Mouse (Mus musculus): Measurements from ENCODE around the gene Sass6. TPM values are rescaled to one million over a fixed set of nuclear protein-coding genes. Genes with fewer than 3 reads are reported as not detected.
"Not testable (repeated sequence)": the region's sequence is repeated elsewhere in the genome, so short reads cannot be mapped to it uniquely, and the experiment has no call there.

Gene Sass6
- 17.0 and 18.5 TPM in 2 replicates for polyA plus RNA-seq (2015; fragmentation: Nextera tagmentation; extraction: Ambion mirVana)

DNA sequence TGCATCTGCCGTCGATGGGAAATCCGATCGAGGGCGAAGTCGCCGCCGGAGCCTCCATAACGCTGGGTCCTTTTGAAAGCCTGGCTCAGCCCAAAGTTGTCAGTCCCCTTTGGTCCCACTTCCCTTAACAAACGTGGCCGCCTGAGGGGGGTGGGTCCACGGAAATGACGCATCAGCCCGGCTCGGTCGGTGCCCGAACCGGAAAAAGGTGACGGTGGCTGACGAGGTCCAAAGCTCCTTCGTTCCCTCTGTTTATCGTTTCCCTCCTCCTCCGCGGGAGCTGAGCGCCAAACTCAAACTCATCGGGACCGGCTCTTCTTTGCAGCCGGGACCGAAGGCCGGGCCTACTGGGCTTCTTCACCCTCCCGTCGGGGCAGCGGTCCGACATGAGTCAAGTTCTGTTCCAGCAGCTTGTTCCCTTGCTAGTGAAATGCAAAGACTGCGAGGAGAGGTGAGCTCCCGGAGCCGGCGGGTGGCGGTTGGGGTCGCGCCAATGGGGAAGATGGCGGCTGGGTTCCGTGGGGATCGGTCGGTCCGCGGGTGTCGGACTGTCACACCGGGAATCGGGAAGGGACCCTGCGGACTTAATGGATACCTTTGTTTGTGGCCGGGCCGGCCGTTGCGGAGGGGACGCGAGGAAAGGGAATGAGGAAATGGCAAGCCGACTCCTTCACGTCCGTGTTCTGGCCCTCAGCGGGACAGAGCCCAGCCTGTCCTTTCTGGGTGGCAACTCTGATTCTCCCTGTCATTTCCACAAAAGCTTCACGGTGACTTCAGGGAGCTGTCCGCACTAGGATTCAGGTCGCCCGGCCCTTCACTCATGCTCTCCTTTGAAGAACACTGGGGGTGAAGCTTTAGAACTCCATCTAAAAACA, at the start of gene Sass6:
Sass6 (plus strand) TSS at position 255 of the 875 bp plus-strand sequence.
- peak within 1 kb of the TSS; percentile 83 for H3K9ac ChIP-seq
- peak within 1 kb of the TSS; percentile 78 for H3K4me3 ChIP-seq (replicated peaks)
- H3K9me3 ChIP-seq (replicated peaks): no peaks in the 10 kb centered on the region
- H3K4me1 ChIP-seq (replicated peaks): peaks cover 30% of the 10 kb centered on the region
- peak within 1 kb of the TSS; percentile 84 for H3K27ac ChIP-seq (replicated peaks)
- H3K27me3 ChIP-seq: no peaks in the 10 kb centered on the region
- peak; percentile 94 for ATAC-seq (ENCODE audit: insufficient read depth)
- under 1% methylated on average over 65 of the region's 65 CpGs for WGBS (ENCODE audit: insufficient replicate concordance)
- H3K4me2 ChIP-seq: peak within 1 kb of the TSS; percentile 80
- peaks cover 26% of the 10 kb centered on the region for H3K36me3 ChIP-seq (replicated peaks)

DNA sequence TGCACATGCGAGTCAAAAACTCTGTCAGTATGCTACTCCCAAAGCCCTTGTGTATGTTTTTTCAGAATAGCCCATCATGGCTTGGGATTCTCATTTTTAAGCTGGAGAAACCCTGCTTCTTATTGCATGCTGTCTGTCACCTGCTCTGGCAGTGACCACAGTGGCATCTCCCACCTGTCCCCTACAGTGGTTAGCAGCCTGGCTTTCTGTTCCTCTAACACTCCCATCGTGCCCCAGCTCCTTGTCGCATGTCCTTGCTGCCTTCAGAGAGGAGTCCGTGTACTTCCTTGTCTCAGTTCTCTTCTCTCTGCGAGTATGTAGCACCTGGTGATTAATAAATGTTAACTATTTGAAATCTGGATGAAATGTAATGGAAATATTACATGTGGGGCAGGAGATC, 47.4 kb upstream of the Sass6 start:
- H3K27ac ChIP-seq (replicated peaks): no peak overlapping the region

DNA sequence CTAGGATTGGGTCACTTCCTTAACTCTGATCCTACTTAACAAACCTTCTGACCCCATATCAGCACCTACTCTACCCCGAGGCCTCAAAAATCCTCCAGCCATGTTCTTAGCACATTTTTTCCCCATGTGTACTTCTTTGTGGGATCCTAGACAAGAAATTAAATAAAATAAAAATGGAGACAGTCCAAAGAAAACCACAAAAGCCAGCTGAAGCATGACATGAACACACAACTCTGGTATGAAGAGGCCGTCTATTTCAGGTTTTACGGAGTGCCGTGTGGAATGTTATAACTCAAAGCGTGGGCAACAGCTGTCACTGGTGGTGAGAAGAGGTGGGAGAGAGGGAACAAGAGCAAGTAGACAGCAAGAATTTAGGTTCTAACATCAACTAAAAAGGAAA, 43.4 kb upstream of the Sass6 start:
- no peak for ATAC-seq (ENCODE audit: insufficient read depth)
- peaks cover 15% of the 10 kb centered on the region for H3K36me3 ChIP-seq (replicated peaks)
- no peak overlapping the region for H3K4me3 ChIP-seq (replicated peaks)
- no peak overlapping the region for H3K27ac ChIP-seq (replicated peaks)
- H3K27me3 ChIP-seq: no peaks in the 10 kb centered on the region
- no peak overlapping the region for H3K4me2 ChIP-seq
- 81% methylated on average over 5 of the region's 5 CpGs for WGBS (ENCODE audit: insufficient replicate concordance)
- H3K9ac ChIP-seq: no peak overlapping the region
- H3K9me3 ChIP-seq (replicated peaks): no peaks in the 10 kb centered on the region
- no peaks in the 10 kb centered on the region for H3K4me1 ChIP-seq (replicated peaks)

More for the DNA sequence above, 47.4 kb upstream of the Sass6 start:
- WGBS (ENCODE audit: insufficient replicate concordance): 81% methylated on average over 5 of the region's 5 CpGs
- no peaks in the 10 kb centered on the region for H3K9me3 ChIP-seq (replicated peaks)
- 0 out of 2 replicates have a peak, but pooled peaks cover 4% of the 10 kb centered on the region for H3K4me1 ChIP-seq (replicated peaks)
- no peak overlapping the region for H3K4me3 ChIP-seq (replicated peaks)
- H3K27me3 ChIP-seq: no peaks in the 10 kb centered on the region
- peaks cover 27% of the 10 kb centered on the region for H3K36me3 ChIP-seq (replicated peaks)
- no peak for ATAC-seq (ENCODE audit: insufficient read depth)
- H3K9ac ChIP-seq: no peak overlapping the region
- H3K4me2 ChIP-seq: no peak overlapping the region

GRCm38 (mm10) chr3:116561315-116561714, 33.5 kb upstream of the Sass6 start:
- H3K9me3 ChIP-seq (replicated peaks); H3K27me3 ChIP-seq; H3K36me3 ChIP-seq (replicated peaks); H3K9ac ChIP-seq; ATAC-seq (ENCODE audit: insufficient read depth); H3K4me2 ChIP-seq; H3K27ac ChIP-seq (replicated peaks); H3K4me3 ChIP-seq (replicated peaks): not testable (repeated sequence)
- 94% methylated on average over 14 of the region's 14 CpGs for WGBS (ENCODE audit: insufficient replicate concordance)
- peaks cover 33% of the 10 kb centered on the region for H3K4me1 ChIP-seq (replicated peaks)

DNA sequence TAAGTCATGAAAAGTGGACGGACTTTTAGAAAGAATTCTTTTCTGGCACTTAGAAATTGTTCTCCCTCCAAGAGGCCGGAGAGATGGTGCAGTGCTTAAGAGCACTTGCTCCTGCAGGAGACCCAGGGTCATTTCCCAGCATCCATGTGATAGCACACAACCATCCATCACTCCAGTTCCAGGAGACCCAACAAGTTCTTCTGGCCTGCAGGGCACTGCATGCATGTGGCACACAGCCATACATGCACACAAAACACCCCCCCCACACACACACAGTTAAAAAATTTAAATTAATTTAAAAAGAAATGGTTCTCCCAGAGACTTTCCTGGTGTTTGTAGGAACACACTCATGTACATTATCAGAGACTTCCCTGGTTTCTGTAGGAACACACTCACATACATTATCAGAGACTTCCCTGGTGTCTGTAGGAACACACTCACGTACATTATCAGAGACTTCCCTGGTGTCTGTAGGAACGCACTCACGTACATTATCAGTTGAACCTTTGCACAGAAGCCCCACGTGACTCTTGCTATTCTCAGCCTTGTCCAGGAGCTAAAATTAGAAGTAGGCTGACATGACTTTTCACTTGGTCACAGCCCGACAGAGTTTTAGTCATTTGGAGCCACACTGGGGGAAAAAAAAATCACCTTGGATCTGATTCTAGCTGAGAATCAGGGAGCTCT, 32.2 kb upstream of the Sass6 start, which contains the start of gene Lrrc39:
Lrrc39 (plus strand) TSS at position 566 of the 687 bp plus-strand sequence.
- Histone ChIP-seq H3K4me2 (peak within 1 kb of the TSS; percentile 72), H3K27me3 (no peaks in the 10 kb centered on the region), H3K36me3 (replicated peaks) (peaks cover 13% of the 10 kb centered on the region), H3K4me3 (replicated peaks) (peak within 1 kb of the TSS; percentile 64), H3K9me3 (replicated peaks) (peaks cover 6% of the 10 kb centered on the region), H3K4me1 (replicated peaks) (peaks cover 33% of the 10 kb centered on the region), H3K27ac (replicated peaks) (peak within 1 kb of the TSS; percentile 94), H3K9ac (peak within 1 kb of the TSS; percentile 62)
- 24% methylated on average over 7 of the region's 7 CpGs for WGBS (ENCODE audit: insufficient replicate concordance)
- ATAC-seq (ENCODE audit: insufficient read depth): peak; percentile 99

GRCm38 (mm10) chr3:116563095-116563492, 31.7 kb upstream of the Sass6 start:
- H3K27me3 ChIP-seq: no peaks in the 10 kb centered on the region
- H3K4me3 ChIP-seq (replicated peaks): peak overlapping the region; percentile 64
- peak; percentile 68 for ATAC-seq (ENCODE audit: insufficient read depth)
- peaks cover 6% of the 10 kb centered on the region for H3K9me3 ChIP-seq (replicated peaks)
- peak overlapping the region; percentile 94 for H3K27ac ChIP-seq (replicated peaks)
- peaks cover 13% of the 10 kb centered on the region for H3K36me3 ChIP-seq (replicated peaks)
- peak overlapping the region; percentile 72 for H3K4me2 ChIP-seq
- peak overlapping the region; percentile 62 for H3K9ac ChIP-seq
- H3K4me1 ChIP-seq (replicated peaks): peaks cover 33% of the 10 kb centered on the region
- WGBS (ENCODE audit: insufficient replicate concordance): 18% methylated on average over 7 of the region's 7 CpGs

DNA sequence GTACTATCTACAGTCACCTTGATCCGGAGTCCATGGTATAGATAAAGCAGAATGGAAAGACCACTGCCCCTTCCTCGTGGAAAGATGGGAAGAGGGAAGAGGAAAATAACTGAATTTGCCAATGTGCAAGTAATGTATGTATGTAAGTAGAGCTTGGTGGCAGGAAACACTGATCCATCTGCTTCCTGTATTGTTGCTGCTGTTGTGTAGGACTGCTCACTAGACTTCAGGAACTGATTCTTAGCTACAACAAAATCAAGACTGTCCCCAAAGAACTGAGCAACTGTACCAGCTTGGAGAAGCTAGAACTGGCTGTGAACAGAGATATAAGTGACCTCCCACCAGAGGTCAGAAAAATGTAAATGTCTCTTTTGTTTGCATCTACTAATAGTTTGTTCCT, 24.2 kb upstream of the Sass6 start:
- no peaks in the 10 kb centered on the region for H3K27me3 ChIP-seq
- no peak overlapping the region for H3K9ac ChIP-seq
- 30% methylated on average over 2 of the region's 2 CpGs for WGBS (ENCODE audit: insufficient replicate concordance)
- no peak overlapping the region for H3K27ac ChIP-seq (replicated peaks)
- H3K4me1 ChIP-seq (replicated peaks): no peaks in the 10 kb centered on the region
- H3K9me3 ChIP-seq (replicated peaks): peaks cover 6% of the 10 kb centered on the region
- ATAC-seq (ENCODE audit: insufficient read depth): no peak
- no peak overlapping the region for H3K4me2 ChIP-seq
- no peak overlapping the region for H3K4me3 ChIP-seq (replicated peaks)
- H3K36me3 ChIP-seq (replicated peaks): peaks cover 17% of the 10 kb centered on the region

GRCm38 (mm10) chr3:116577286-116577685, 17.5 kb upstream of the Sass6 start:
- ATAC-seq (ENCODE audit: insufficient read depth): no peak
- Histone ChIP-seq H3K9ac (no peak overlapping the region), H3K36me3 (replicated peaks) (peaks cover 32% of the 10 kb centered on the region), H3K4me3 (replicated peaks) (no peak overlapping the region), H3K4me1 (replicated peaks) (no peaks in the 10 kb centered on the region), H3K4me2 (no peak overlapping the region), H3K9me3 (replicated peaks) (no peaks in the 10 kb centered on the region), H3K27ac (replicated peaks) (no peak overlapping the region), H3K27me3 (no peaks in the 10 kb centered on the region)
- WGBS (ENCODE audit: insufficient replicate concordance): 46% methylated on average over 3 of the region's 3 CpGs

GRCm38 (mm10) chr3:116582201-116582600, 12.6 kb upstream of the Sass6 start:
- no peak overlapping the region for H3K4me2 ChIP-seq
- no peaks in the 10 kb centered on the region for H3K4me1 ChIP-seq (replicated peaks)
- H3K27me3 ChIP-seq: no peaks in the 10 kb centered on the region
- no peak overlapping the region for H3K9ac ChIP-seq
- H3K27ac ChIP-seq (replicated peaks): no peak overlapping the region
- no peak overlapping the region for H3K4me3 ChIP-seq (replicated peaks)
- peaks cover 73% of the 10 kb centered on the region for H3K36me3 ChIP-seq (replicated peaks)
- ATAC-seq (ENCODE audit: insufficient read depth): no peak
- WGBS (ENCODE audit: insufficient replicate concordance): 84% methylated on average over 9 of the region's 9 CpGs
- no peaks in the 10 kb centered on the region for H3K9me3 ChIP-seq (replicated peaks)

GRCm38 (mm10) chr3:116594076-116594727, 580 bp upstream of the Sass6 start:
- Histone ChIP-seq H3K4me2 (peak overlapping the region; percentile 80), H3K4me1 (replicated peaks) (peaks cover 30% of the 10 kb centered on the region), H3K4me3 (replicated peaks) (peak overlapping the region; percentile 78), H3K9me3 (replicated peaks) (no peaks in the 10 kb centered on the region), H3K9ac (peak overlapping the region; percentile 83), H3K27me3 (no peaks in the 10 kb centered on the region), H3K36me3 (replicated peaks) (peaks cover 33% of the 10 kb centered on the region), H3K27ac (replicated peaks) (peak overlapping the region; percentile 84)
- ATAC-seq (ENCODE audit: insufficient read depth): peak; percentile 50
- WGBS (ENCODE audit: insufficient replicate concordance): 2% methylated on average over 22 of the region's 22 CpGs

- H3K4me3 ChIP-seq (replicated peaks): peak overlapping the region; percentile 78
- H3K27me3 ChIP-seq: no peaks in the 10 kb centered on the region
- no peak for ATAC-seq (ENCODE audit: insufficient read depth)
- H3K9ac ChIP-seq: peak overlapping the region; percentile 83
- peak overlapping the region; percentile 84 for H3K27ac ChIP-seq (replicated peaks)
- peaks cover 30% of the 10 kb centered on the region for H3K4me1 ChIP-seq (replicated peaks)
- peak overlapping the region; percentile 80 for H3K4me2 ChIP-seq
- 5% methylated on average over 10 of the region's 10 CpGs for WGBS (ENCODE audit: insufficient replicate concordance)
- peaks cover 20% of the 10 kb centered on the region for H3K36me3 ChIP-seq (replicated peaks)
- H3K9me3 ChIP-seq (replicated peaks): no peaks in the 10 kb centered on the region
These were observed 815 bp downstream of the Sass6 start for GRCm38 (mm10) chr3:116595603-116595991.

Data from liver, embryonic 15.5 days (tissue).